Mouse (Mus musculus): Measurements from ENCODE around the gene Acly. TPM values are rescaled to one million over a fixed set of nuclear protein-coding genes. Genes with fewer than 3 reads are reported as not detected.
"Not testable (repeated sequence)": the region's sequence is repeated elsewhere in the genome, so short reads cannot be mapped to it uniquely, and the experiment has no call there.

Acly gene
- polyA plus RNA-seq, 3 experiments from 2014 or later, result 72.3 to 78.0 (median 76.2) TPM

- ATAC-seq, result peak; percentile 92
Measured at GRCm38 (mm10) chr11:100544832-100545745, 17.3 kb upstream of the Acly start, which contains the start of gene Ttc25. Gene Ttc25, plus strand, starts transcription at chr11:100545607.

- ATAC-seq, result no peak
Measured at GRCm38 (mm10) chr11:100541577-100541976, 13.8 kb upstream of the Acly start.

DNA sequence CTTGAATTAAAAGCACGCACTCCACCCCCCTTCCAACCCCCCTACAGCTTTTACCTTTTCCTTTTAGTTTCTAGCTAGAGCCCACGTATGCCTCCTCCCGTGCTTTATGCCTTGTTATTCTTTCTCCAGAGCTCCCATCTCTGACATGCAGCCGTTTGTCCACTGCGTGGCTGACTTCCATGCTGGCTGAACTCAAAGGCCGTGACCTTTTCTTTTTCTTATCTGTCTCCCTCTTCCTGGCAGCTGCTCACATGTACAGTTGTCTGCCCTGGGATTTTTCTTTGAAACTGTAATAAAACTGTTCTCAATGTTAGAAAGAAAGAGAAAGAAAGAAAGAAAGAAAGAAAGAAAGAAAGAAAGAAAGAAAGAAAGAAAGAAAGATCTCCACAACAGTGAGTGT, 13.2 kb upstream of the Acly start:
- no peak for ATAC-seq

GRCm38 (mm10) chr11:100536466-100536865, 8.7 kb upstream of the Acly start:
- no peak for ATAC-seq

DNA sequence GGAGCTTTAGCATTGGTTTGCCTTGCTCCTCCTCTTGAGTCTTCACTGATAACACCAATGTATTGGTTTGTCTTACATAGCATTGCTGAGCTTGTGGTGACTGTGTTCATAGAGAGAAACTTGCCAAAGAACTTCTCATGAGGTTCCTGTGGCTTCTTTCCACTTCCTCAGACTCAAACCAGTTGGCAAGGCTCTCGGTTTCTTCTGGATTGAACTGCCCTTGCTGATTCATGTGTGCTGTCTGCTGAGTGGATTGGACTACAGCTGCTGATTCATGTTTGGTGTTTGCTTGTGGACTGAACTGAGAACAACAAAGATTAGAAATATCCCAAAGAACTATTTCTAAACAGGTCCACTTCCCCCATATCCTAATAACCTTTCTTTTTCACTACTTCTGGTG, 8.2 kb upstream of the Acly start:
- no peak for ATAC-seq

DNA sequence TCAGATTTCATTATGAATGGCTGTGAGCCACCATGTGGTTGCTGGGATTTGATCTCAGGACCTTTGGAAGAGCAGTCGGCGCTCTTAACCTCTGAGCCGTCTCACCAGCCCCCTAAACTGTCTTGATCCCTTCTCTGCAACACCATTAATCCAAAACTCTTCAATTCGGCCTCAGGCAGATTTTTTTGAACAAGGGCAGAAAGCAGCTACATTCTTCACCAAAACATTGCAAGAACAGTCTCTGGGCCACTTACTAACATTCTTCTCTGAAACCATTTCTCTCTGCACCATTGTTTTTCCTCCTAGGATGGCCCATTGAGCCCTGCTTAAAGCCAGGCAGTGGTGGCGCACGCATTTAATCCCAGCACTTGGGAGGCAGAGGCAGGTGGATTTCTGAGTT, 7.0 kb upstream of the Acly start:
- ATAC-seq, result not testable (repeated sequence)

- ATAC-seq, result not testable (repeated sequence)
Measured at GRCm38 (mm10) chr11:100534411-100534810, 6.6 kb upstream of the Acly start.

DNA sequence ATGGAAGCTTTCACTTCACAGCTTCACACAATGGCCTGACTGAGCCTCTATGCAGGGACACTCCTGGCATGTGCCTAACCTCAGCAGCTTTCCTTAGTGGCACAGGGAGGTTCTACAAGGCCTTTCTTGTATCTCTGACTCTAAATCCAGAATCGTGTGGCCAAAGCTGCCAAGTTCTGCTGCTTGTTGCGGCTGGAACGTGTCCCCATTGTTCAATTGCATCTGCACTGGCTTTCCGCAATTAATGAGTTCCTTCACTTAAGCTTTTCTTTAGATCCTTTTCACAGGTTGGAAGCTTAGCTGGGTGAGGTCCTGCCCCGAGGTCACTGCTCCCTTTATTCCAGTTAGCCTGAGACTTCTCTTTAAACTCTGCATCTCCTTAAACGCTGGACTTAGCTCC, 6.1 kb upstream of the Acly start:
- ATAC-seq, result no peak

DNA sequence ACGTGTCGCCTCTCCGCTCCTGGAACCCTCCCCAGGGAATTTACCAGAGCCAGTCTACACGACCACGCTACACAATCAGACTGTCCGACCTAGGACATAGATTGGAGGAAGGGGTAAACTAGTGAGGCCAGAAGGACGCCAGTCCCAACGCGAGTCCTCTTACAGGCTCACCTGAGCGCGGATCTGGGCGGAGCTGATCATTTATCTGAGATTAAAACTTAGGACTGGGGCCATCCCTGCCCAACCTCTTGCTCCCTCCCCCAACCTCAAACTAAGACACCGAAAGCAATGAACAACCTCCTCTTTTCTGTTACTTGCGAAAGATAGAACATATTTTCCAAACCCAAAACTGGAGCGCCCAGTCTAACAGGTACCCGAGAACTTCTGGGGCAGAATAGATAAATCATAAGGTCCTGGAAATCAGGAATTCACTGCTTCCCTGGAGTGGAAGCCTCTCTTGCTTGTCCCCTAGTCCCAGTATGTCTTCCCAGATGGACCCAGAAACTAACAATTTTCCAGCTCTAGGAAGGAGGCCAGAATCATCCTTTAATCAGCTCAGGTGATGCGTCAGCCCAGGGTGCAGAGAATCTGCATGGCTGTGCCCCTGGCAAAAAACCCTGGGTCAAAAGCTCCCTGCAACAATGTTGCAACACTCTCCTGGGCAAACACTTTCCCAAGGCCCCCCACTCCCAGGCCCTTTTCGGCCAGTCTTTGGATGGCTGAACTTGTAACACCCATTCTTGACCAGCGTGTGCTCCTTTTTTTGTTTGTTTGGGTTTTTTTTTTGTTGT, 770 bp upstream of the Acly start:
- ATAC-seq, result no peak

DNA sequence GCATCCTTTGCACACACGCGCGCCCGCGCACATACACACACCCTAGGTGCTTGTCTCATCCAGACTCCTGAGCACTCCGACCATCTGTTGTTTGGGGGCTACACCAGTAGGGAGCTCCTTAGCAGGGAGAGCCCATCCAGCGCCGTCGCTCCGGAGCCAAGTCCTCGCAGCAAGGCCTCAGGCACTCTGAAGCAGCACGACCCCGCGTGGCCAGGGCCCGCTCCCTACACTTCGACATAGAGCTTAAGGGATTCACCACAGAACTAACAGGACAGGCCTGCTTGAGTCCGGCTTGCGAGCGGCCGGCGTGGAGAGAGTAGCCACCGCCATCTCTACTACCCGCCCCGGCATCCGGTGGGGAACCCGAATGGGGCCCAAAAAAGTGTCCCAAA, 738 bp downstream of the Acly start:
- no peak for ATAC-seq

- ATAC-seq, result no peak
Measured at GRCm38 (mm10) chr11:100526052-100526816, 1.6 kb downstream of the Acly start.

DNA sequence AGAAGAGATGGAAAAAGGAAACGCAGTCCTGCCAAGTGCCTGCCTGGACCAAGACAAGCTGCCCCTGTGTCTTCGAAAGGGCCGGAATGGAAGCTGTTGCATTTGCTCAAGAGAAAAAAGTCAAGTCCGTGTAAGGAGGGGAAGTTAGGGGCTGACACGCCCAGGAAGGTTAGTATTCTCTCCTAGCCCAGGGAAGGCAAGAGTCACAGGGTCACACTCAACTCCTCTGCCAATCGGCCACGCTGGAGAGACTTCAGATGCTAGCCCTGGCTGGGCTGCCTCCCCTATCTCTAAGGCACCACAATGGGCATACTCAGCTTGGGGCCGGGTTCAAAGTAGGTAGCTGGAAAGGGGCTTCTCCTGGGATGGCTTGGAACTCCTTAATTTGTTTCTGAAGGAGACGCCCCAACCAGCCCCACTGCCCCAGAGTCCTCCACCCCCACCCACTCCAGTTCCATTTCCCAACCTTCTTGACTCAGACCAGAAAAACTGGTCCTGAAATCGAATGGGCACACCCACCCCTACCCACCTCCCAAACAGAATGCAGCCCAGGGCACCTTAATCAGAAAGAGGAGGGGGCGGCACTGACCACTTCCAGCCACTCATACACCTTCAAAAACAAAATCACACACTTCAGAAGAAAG, 2.7 kb downstream of the Acly start:
- ATAC-seq, result no peak

- ATAC-seq, result no peak
Measured at GRCm38 (mm10) chr11:100524358-100524757, 3.4 kb downstream of the Acly start.

GRCm38 (mm10) chr11:100520838-100521237, 7.0 kb downstream of the Acly start:
- ATAC-seq, result no peak

DNA sequence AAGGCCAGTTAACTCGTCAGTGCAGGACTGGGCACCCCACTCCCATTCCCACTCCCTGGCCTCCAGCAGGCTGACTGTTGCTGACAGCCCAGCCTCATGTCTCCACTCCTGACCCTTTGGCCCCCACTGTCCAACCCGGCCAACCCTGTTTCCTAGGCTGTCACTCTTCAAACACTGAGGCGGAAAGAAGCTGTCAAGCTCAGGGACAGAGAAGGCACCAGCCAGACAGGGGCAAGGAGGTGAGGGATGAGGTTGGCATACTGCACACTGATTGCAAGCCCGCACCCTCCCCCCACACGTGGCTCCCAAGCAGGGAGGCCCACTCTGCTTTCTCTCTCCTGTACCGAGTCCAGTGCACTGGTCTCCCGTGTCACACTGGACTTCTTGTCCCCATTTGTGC, 8.6 kb downstream of the Acly start:
- no peak for ATAC-seq

DNA sequence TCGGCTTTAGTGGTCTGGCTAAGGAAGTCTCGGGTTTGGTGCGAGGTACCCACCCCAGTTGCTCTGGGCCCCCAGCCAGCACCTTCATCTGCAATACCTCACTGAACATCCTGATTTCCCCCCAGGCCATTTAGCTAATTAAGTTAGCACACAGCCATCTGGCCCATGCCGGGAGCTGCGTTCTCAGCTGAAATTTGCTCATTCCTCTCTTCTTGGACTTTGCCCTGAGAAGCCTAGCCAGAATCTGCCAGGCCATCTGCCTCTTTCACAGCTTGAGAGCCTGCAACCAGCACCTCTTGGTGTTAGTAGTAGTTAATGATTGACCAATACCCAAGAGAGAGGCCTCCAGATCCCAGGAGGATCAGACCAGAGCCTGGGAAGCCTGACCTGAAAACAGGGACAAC, 9.6 kb downstream of the Acly start:
- no peak for ATAC-seq

- no peak for ATAC-seq
Measured at GRCm38 (mm10) chr11:100516291-100516690, 11.5 kb downstream of the Acly start.

GRCm38 (mm10) chr11:100515789-100516188, 12.0 kb downstream of the Acly start:
- ATAC-seq, result no peak

DNA sequence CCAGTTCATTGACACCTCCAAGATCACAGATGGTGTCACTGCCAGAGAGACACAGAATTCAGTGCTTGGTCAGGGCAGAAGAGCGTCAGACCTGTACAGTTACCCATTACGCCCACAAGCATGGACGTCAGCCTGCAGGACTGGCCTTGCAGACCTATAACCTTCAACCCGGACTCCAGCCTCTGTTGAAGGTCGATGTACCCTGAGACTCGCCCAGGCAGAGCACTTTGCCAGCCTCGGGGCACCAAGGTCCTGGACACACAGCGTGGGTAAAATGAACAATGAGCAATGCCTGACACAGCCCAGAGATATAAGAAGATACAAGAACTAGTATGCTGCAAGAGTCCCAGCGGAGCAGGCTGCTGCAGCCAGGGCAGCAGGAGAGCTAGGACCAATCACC, 12.7 kb downstream of the Acly start:
- ATAC-seq, result no peak

DNA sequence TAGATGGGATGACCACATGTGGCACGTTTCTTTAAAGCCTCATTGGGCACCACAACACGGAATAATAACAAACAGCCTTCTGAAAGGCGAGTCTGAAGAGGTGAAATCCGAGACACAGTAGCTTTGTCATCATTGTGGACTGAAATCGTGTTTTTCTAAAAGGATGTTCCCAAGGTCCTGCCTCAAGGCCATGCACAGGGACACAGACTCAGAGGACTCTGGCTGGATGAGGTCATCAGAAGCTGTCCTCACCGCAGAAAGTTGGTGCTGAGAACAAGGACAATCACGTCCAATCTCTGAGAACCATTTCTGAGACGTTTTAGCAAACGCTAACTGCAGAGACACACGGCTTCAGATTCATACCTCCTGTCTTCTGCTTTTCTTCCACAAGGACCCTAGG, 14.1 kb downstream of the Acly start:
- no peak for ATAC-seq

DNA sequence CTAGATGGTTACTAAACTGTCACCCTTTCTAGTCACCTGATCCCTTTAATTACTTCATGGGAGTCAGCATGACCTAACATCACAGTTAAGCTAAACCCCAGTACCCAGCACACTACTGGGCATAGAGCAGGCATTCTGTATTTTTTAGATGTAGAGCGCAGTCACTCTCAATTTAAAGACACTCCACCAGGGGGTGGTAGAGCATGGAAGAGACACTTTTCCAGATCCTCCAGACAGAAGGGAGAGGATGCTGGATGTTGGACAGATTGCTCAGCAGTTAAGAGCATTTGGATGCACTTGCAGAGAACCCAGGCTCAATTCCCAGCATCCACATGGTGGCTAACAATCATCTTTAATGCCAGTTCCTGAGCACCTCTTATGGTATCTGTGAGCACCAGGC, 15.4 kb downstream of the Acly start:
- no peak for ATAC-seq

- ATAC-seq, result no peak
Measured at GRCm38 (mm10) chr11:100510556-100510955, 17.2 kb downstream of the Acly start.
